Mouse (Mus musculus): ENCODE measurements at regions not wholly inside any gene's neighbourhood (a gene's known extent, or its start where the extent isn't known, plus 50 kb on each side); places are given as distances from the start of the nearest gene placed in this dataset.

DNA sequence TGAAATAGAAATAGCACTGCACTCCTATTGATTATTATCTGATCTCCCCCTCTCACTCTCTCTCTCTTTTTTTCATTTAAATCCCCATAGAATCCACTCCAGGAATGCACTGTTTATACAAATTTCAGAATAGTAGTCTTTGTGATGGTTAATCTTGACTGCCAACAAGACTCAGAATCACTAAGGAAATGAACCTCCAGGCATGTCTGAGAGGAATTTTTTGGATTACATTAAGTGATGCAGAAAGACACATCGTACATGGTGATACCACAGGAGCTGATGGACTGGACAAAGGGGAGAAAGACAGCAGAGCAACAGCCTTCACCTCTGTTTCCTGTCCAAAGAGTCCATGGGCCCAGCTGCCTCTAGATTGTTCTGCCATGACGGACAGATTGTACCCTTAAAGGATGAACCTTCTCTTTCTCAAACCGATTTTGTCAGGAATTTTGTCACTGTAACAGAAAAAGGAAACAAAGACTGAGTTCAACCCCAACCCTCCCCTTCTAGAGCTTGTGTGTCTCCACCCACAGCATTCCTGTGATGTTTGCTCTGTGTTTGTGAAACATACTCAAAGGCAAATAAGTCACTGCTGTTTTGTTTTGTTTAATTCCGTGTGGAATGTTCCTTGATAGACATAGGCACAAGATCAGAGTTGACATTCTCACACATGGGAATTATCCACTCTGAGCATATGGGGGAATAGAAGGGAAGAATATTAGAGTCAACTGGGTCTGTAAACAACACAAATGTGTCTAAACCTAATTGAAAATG is 59.1 kb upstream of the Gm34302 start:
- DNase-seq (ENCODE audit: low spot score) = no peak

DNA sequence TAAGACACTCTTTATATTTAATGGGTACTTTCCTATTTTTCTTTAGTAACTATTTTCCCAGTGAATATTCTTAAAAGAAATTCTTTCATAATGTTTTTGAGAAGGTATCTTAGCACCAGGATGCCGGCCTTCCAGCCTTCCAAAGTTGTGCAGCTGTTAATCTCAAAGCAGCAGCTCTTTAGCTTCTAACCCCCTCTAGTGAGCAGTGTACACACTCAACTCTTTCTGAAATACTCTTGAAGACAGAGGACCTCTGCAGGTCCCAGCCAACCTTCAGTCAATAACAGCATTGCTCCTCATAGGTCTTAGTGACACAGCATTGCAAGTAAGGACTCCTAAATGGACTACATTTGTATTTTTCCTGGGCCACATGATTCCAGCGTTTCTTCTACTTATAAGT is 55.2 kb upstream of the Gm34302 start:
- no peak for DNase-seq (ENCODE audit: low spot score)

DNA sequence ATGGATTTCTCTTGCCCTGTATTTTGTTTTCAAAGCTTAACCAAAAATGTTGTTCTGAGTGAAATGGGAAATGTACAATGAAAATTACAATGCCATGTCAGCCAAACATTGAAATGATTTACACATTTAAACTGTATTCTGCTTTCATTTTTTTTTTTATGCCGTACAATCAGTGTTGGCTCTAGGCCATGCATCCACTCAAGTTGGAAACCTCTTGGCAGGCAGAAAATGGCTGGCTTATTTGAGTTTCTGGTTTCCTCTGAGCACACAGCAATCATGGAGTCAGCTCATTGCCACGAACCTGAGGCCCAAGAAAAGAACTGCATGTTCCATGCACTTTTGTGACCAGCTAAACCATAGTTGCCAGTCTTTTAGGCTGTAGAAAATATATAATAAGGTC is 50.5 kb upstream of the Gm34302 start:
- DNase-seq (ENCODE audit: low spot score) = no peak
